Mouse (Mus musculus) liver, embryonic 18 days (tissue): ENCODE data around the gene Olfr1164. TPM values are rescaled to one million over a fixed set of nuclear protein-coding genes. Genes with fewer than 3 reads are reported as not detected.

Source experiments
- polyA plus RNA-seq: library from polyadenylated mRNA; depleted of rRNA; stranded (reverse); fragments of >200 nt; gene quantifications from 2 replicates; pipeline ENCODE4 v1.2.3, GENCODE M21; 2012; rRNA removed

Gene Olfr1164
- polyA plus RNA-seq: not detected in 2 replicates

GRCm38 (mm10) chr2:88093866-88094265, at the start of gene Olfr1164:
Gene Olfr1164, minus strand, starts transcription at chr2:88093966.

GRCm38 (mm10) chr2:88128172-88128571, 34.4 kb upstream of the Olfr1164 start, which contains the start of gene Olfr1166:
Gene Olfr1166, minus strand, starts transcription at chr2:88128272.

GRCm38 (mm10) chr2:88071730-88072129, 22.0 kb downstream of the Olfr1164 start, which contains the start of gene Olfr1163:
Gene Olfr1163, minus strand, starts transcription at chr2:88071830.

GRCm38 (mm10) chr2:88051029-88051428, 42.7 kb downstream of the Olfr1164 start, which contains the start of gene Olfr1162:
Gene Olfr1162, minus strand, starts transcription at chr2:88051129.

Other genes starting within 250 kb of the Olfr1164 start
- not detected in 2 replicates for gene Olfr1150-ps1, start 250.0 kb downstream of the Olfr1164 start, polyA plus RNA-seq
- not detected in 2 replicates for gene Olfr1151, start 238.1 kb downstream of the Olfr1164 start, polyA plus RNA-seq
- not detected in 2 replicates for gene Olfr1152, start 227.5 kb downstream of the Olfr1164 start, polyA plus RNA-seq
- gene Olfr1153, start 199.0 kb downstream of the Olfr1164 start, polyA plus RNA-seq: not detected in 2 replicates
- gene Olfr1154, start 188.8 kb downstream of the Olfr1164 start, polyA plus RNA-seq: not detected in 2 replicates
- not detected in 2 replicates for gene Olfr1155, start 148.8 kb downstream of the Olfr1164 start, polyA plus RNA-seq
- not detected in 2 replicates for gene Olfr1156, start 140.9 kb downstream of the Olfr1164 start, polyA plus RNA-seq
- not detected in 2 replicates for gene Olfr1157, start 125.7 kb downstream of the Olfr1164 start, polyA plus RNA-seq
- gene Olfr74, start 119.3 kb downstream of the Olfr1164 start, polyA plus RNA-seq: not detected in 2 replicates
- gene Olfr1158, start 103.9 kb downstream of the Olfr1164 start, polyA plus RNA-seq: not detected in 2 replicates
- not detected in 2 replicates for gene Olfr1160, start 85.7 kb downstream of the Olfr1164 start, polyA plus RNA-seq
- gene Olfr1161, start 71.2 kb downstream of the Olfr1164 start, polyA plus RNA-seq: not detected in 2 replicates
- not detected in 2 replicates for gene Olfr73, start 56.3 kb downstream of the Olfr1164 start, polyA plus RNA-seq
- not detected in 2 replicates for gene Olfr1162, start 42.8 kb downstream of the Olfr1164 start, polyA plus RNA-seq
- gene Olfr1163, start 22.1 kb downstream of the Olfr1164 start, polyA plus RNA-seq: not detected in 2 replicates
- not detected in 2 replicates for gene Olfr1166, start 34.3 kb upstream of the Olfr1164 start, polyA plus RNA-seq
- gene Olfr1167, start 61.2 kb upstream of the Olfr1164 start, polyA plus RNA-seq: not detected in 2 replicates
- not detected in 2 replicates for gene Olfr1168, start 87.9 kb upstream of the Olfr1164 start, polyA plus RNA-seq
- not detected in 2 replicates for gene Olfr1170, start 134.4 kb upstream of the Olfr1164 start, polyA plus RNA-seq
- gene Olfr1173, start 185.9 kb upstream of the Olfr1164 start, polyA plus RNA-seq: not detected in 2 replicates
- not detected in 2 replicates for gene Olfr1174-ps, start 221.2 kb upstream of the Olfr1164 start, polyA plus RNA-seq
- not detected in 2 replicates for gene Olfr1175-ps, start 233.2 kb upstream of the Olfr1164 start, polyA plus RNA-seq
- gene Olfr1176, start 242.8 kb upstream of the Olfr1164 start, polyA plus RNA-seq: not detected in 2 replicates